ENCODE assay signal across 19 mouse cellular contexts in the genomic region with DNA sequence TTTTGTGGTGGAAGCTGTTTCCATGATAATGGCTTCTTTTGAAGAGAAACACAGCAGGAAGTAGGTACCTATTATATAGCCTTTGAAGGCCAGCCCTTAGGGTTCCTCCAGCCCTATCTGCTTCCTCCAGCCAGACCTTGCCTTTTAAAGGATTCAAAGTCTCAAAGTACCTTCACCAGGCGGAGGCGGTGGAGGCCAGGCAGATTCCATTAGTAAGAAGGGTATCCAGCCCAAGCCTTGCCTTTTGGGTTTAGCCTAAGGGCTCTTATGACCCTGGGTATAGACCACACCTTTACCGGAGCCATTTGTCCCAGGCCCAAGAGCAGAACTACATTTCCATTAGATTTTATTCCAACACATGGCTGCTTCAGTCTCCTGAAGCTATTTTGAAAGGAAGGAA.
"Had no signal": no experiment of that assay in that cellular context is flagged by ENCODE, and none has a peak within 500 bp of the region (broad histone marks: within the 10 kb centered on the region; RNA-seq: fewer than 3 reads in every experiment).

No protein-coding gene starts in this region.

- ATAC-seq: midbrain, embryonic 16.5 days had no signal

- H3K4me3 ChIP-seq: midbrain, embryonic 10.5 days; midbrain, embryonic 12.5 days; myocyte; neural tube, embryonic 13.5 days; neural tube, embryonic 15.5 days had no signal

- H3K9ac ChIP-seq: lung, embryonic 14.5 days; midbrain, embryonic 12.5 days; neural tube, embryonic 13.5 days; neural tube, embryonic 15.5 days had no signal

- DNase-seq: lung, adult 18-20 months; lung, embryonic 14.5 days; lung, postnatal 10 days; lung, postnatal 4 days; midbrain, embryonic 14.5 days; retina, postnatal 1 day; right cerebral cortex, adult 18-20 months; right cerebral cortex, postnatal 25 days; right cerebral cortex, postnatal 4 days; spleen, adult 18-20 months; thymus, adult 18-20 months; thymus, postnatal 14 days; thymus, postnatal 36 days had no signal

- H3K9me3 ChIP-seq: midbrain, embryonic 10.5 days; midbrain, embryonic 12.5 days; neural tube, embryonic 13.5 days; neural tube, embryonic 15.5 days had no signal

- H3K36me3 ChIP-seq: midbrain, embryonic 10.5 days; midbrain, embryonic 12.5 days; neural tube, embryonic 13.5 days; neural tube, embryonic 15.5 days had no signal

- H3K27ac ChIP-seq: midbrain, embryonic 10.5 days; midbrain, embryonic 12.5 days; neural tube, embryonic 13.5 days; neural tube, embryonic 15.5 days had no signal
